Mouse (Mus musculus) lung, adult 2 months (tissue): ENCODE measurements around the gene Erg. TPM values are rescaled to one million over a fixed set of nuclear protein-coding genes. Genes with fewer than 3 reads are reported as not detected.

Experiments
- DNase-seq: peaks from one replicate; pipeline ENCODE4 v3.0.0; 2022
- H3K4me1 ChIP-seq: fragments of 200-500 bp; 2 replicates; pipeline ENCODE4 v1.6.1; 2011; ENCODE audit warnings: low read length; ENCODE audit not compliant: control insufficient read depth, insufficient read depth
- H3K4me3 ChIP-seq: fragments of 200-500 bp; replicated peaks from 2 replicates; pipeline ENCODE3; 2011; ENCODE audit warnings: low read depth, mild to moderate bottlenecking, control low read depth, low read length; ENCODE audit errors: extremely low read depth
- CTCF ChIP-seq: fragments of 200-500 bp; IDR thresholded peaks from 2 replicates; pipeline ENCODE4 v1.5.1; 2011; ENCODE audit warnings: mild to moderate bottlenecking, low read length, control low read depth; ENCODE audit not compliant: insufficient read depth
- POLR2A ChIP-seq: fragments of 200-500 bp; IDR thresholded peaks from 2 replicates; pipeline ENCODE4 v1.6.1; 2011; ENCODE audit warnings: low read depth, mild to moderate bottlenecking, control low read depth, low read length, borderline replicate concordance; ENCODE audit errors: extremely low read depth
- WGBS: fragments of 180-500 bp; shearing (Covaris S2); methylation state at CpG from one replicate; pipeline ENCODE4 v1.1.7; 2018; 5-methylcytosine and 5-hydroxymethylcytosine counted together
- polyA plus RNA-seq: library from polyadenylated mRNA; depleted of rRNA; stranded (reverse); fragments of >200 nt; gene quantifications from 2 replicates; pipeline ENCODE4 v1.2.3, GENCODE M21; 2012; rRNA removed

Gene Erg
- polyA plus RNA-seq, 1 experiment: 82.7 TPM

GRCm38 (mm10) chr16:95342030-95342429 is 244.4 kb downstream of the Erg start:
- Histone ChIP-seq H3K4me3 (no peak overlapping the region), H3K4me1 (peaks cover 13% of the 10 kb centered on the region)
- WGBS: 58% methylated on average over 8 of the region's 8 CpGs
- no peak for DNase-seq
- no peak for TF ChIP-seq CTCF
- no peak for TF ChIP-seq POLR2A

- peak; percentile 95 for TF ChIP-seq CTCF
- TF ChIP-seq POLR2A: no peak
- Histone ChIP-seq H3K4me3 (no peak overlapping the region), H3K4me1 (peaks cover 7% of the 10 kb centered on the region; the same call in 1 of the 2 replicates)
- DNase-seq: peak; percentile 86
- WGBS: 23% methylated on average over 28 of the region's 28 CpGs
Observed at GRCm38 (mm10) chr16:95340885-95341791, 245.3 kb downstream of the Erg start.

- 61% methylated on average over 5 of the region's 5 CpGs for WGBS
- Histone ChIP-seq H3K4me1 (no peaks in the 10 kb centered on the region), H3K4me3 (no peak overlapping the region)
- no peak for TF ChIP-seq CTCF
- no peak for TF ChIP-seq POLR2A
- DNase-seq: peak; percentile 30
Observed at GRCm38 (mm10) chr16:95332159-95332558, 254.2 kb downstream of the Erg start.

- Histone ChIP-seq H3K4me3 (no peak overlapping the region), H3K4me1 (peaks cover 3% of the 10 kb centered on the region; the same call in 1 of the 2 replicates)
- TF ChIP-seq POLR2A: no peak
- no peak for TF ChIP-seq CTCF
- WGBS: 38% methylated on average over 9 of the region's 9 CpGs
- DNase-seq: no peak
Observed at GRCm38 (mm10) chr16:95321945-95322625, 264.3 kb downstream of the Erg start.

Other genes with a start within 250 kb of the Erg start
- 113 and 270 TPM in 2 replicates for gene Ets2, start 115.5 kb upstream of the Erg start, polyA plus RNA-seq